Mouse (Mus musculus): ENCODE data around the gene 2200002D01Rik.

- TF ChIP-seq MAFK (IDR thresholded peaks at IDR 0.05; ENCODE audit: insufficient read depth, low read depth, low read length) (no peak), ZNF384 (IDR thresholded peaks at IDR 0.05; ENCODE audit: low read depth, low read length) (no peak), CHD2 (IDR thresholded peaks at IDR 0.05; ENCODE audit: low read depth, low read length) (no peak)
These were observed 560 bp downstream of the 2200002D01Rik start for GRCm38 (mm10) chr7:29247706-29248105.
